Mouse (Mus musculus) spleen, postnatal 4 days (tissue): ENCODE results near the gene Nol10.

Experiments used
- DNase-seq, 2 experiments: peaks; one replicate each; pipeline ENCODE4 v3.0.0; 2022; ENCODE audit warnings: low spot score in 2 of 2

The Nol10 gene

DNA sequence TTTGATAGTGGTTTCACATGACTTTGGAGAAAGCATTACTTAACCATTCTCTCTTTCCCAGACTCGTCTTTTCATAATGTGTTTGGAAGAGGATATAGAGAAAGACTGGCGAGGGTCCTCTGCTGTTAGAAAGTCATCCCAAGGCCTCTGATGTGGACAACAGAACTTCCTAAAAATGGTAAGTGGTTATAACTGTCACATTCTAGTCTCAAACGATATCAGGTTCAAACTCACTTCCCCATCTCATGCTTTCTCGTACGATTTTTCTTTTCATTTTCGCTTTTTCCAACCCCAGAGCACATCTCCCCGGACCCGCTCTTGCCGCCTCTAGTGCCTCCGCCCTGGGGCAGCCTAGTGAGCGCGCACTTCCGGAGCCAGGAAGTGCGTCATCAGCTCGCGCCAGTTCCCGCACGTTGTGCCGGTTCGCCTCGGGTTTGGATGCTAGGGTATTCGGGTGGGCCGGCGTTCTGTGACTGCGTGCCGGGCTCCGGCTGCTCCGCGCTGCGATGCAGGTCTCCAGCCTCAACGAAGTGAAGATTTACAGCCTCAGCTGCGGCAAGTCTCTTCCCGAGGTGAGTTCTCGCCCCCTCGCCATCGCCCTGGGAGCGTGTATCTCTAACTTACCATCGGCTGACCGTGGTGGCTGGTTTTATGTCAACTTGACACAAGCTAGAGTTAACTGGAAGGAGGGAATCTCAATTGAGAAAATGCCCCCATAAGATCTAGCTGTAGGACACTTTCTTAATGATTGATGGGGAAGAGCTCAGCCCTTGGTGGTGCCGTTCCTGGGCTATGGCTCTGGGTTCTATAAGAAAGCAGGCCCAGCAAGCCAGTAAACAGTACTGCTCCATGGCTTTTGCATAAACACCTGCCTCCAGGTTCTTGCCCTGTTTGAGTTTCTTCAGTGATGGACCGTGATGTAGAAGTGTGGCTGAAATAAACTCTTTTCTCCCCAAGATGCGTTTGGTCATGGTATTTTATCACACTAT lies at the start of gene Nol10:
Gene Nol10 (plus strand): TSS at position 411 of the 989 bp plus-strand sequence.
- peak; percentile 80 to 91 for DNase-seq

DNA sequence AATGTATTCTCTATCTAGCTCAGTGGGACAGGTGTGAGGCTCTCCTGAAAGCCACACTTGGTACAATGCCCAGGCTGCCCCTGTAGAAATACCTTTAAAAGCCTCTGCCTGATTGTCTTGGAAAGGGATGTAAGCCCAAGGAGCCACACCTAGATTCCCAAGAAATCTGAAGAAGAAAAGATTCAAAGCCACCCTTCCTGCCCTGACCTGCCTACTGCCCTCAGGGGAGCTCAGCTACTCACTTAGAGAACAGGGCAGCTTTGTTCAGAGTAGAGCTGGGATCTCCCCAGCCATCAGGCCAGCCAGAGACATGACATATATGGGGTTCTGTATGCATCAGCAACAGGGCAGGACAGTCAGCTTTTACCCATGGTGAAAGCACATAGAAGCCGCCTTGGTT lies 48.4 kb upstream of the Nol10 start:
- no peak for DNase-seq

DNA sequence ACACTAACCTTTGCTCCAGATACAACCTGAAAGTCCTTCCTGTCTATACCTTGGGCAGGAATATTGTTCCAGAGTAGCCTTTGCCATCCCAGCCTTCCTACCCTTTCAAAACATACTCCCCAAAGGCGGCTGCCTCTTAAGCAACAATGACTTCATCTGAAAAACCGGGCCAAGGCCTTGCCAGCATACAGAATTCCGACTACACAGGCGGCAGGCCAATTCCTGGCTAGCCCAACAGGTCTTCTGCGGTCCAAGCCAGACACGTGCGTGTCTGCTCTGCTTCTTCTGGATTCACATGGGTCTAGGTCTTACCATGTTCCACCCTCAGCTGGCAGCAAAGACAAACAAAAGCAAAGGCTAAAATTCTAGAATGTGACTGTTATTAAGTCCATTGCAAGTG lies 42.8 kb upstream of the Nol10 start:
- no peak for DNase-seq

DNA sequence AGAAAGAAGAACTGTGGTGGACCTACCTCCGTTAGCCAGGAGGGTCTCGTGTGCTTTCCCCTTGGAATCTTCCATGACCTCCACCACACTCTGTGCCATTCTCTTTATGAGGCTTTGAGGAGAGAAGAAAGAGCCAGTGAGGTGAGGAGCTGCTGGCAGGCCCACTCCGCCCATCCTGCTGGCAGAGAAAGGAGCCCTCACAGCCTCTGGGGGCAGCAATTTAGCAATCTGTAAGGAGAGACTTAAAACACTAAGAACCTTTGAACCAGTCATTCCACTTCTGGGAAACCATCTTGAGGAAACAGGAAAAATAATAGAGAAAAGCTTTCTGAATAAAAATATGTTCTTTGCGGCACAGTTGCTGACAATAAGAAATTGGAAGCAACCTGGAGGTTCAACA lies 40.0 kb upstream of the Nol10 start:
- DNase-seq = no peak

DNA sequence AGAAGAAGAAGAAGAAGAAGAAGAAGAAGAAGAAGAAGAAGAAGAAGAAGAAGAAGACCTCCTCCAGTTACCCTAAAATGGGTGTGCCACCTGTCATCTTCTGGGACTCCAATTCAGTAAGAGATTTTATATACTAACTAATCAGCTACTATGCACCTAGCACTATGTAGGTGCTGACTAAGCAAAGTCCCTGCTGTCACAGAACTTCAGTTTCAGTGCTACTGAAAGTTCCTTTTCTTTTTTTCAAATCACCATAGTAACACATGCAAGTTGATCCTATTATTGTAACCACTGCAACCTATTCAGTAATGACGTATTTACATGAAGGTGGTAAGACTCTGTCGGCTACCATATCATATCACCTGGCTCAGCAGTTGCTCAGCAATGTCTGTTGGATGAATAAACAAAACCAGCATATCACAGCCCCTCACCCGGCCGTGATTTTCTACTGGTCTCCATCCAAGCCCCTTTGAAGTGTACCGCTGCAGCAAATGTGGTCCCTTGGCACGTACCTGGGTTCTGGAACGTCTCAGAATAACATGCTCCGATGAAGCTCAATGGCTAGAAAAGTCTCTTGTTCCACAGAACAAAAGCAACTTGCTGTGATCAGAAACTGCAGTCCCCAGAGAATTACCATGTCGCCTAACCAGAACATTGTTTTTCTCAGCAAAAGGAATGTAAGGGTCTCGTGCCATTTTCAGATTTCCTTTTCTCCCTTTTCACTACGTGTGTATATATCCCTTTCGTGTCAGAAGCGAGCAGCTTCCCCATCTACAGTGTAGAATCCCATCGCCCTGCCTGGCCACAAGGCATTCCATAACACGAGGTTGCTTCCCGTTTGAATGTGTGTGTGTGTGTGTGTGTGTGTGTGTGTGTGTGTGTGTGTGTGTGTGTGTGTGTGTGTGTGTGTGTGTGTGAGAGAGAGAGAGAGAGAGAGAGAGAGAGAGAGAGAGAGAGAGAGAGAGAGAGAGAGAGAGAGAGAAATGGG lies 37.1 kb upstream of the Nol10 start:
- no peak for DNase-seq

DNA sequence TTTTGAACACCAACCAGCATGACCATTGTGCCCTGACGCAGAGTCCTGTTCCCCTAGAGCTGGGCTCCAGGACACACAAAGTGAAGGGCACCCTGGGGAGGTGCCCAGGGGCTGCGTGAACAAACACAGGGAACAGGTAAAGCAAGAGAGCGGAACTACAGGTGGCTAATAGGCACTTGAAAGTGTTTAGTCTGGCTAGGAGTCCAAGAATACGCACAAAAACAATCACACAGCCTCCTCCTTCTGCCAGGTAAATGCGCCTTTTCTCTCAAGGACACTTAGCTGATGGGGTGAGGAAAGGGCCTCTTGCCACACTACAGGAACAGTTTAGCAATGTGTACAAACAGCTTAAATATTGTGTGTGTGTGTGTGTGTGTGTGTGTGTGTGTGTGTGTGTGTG lies 32.2 kb upstream of the Nol10 start:
- no peak for DNase-seq

DNA sequence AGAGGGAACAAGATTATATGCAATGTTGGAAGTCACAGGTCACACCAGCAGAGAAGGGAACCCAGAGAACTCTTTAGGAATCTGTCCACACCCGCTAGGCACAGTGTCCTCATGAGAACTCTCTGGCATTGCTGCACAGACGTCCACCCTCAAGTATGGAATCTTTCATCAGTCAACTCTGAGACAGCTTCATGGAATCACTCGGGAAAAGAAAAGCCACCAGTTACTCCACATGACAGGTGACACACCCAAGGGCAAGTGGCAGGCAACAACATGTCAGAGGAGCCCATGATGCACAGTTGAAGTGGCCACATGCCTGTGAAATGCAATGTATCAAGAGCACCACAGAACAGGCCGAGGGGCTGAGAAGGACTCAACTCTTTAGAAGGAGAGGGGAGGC lies 30.3 kb upstream of the Nol10 start:
- no peak for DNase-seq

DNA sequence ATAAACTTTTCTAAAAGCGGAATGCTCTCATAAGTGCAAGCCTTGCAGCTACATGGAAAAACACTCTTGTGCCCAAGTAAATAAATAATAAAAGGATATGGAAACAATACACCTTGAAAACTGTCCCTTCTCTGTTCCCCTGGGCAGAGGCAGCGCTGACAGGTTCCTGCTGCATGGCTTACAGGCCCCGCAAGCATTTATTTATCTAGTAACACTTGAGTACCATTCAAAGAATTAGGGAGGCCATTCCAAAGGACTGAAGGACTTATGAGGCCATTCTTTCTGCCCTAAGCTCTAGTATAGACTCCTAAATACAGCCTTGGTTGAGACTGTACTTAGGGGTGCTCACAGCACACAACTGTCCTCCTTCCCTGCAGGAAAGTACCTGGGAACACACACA lies 29.8 kb upstream of the Nol10 start:
- no peak for DNase-seq

DNA sequence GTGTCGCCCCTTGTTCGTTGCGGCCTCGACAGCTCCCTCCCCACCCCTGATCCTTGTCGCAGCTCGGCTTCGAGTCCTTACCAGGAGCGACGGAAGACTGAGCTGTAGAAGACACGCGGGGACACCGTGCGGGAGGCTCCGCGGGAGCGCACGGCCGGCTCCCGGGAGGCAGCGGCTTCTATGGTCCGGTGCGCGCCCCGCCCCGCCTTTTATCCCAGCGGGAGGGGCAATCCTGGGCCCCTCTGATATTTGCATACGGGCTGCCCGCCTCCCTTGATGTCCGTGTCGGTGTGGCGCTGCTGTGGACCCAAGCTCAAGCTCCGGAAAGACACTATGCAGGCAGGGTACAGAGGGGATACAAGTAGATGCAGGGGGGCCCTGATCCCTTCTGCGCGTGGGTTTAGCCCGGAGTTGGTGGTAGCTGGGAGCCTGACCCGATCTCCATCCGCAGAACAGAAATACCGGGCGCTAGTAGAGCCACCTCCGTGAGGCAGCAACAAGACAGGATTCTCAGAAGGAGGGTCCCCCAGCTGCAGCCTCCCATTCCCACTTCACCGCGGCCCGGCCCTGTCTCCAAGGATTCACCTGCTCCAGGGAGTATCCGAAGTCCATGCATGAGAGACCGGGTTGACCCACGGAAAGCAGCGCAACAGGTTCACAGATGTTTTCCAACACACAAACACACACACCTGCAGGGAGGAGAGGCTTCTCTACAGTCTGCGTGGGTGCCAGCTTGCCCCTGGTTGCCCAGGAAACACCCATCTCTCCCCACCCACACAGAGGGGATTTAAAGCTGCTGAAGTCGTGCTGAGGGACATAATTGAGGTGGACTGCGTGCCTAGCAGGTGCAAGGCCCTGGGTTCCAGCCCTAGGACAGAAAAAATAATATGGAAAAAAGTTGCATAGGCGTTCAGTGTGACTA lies 23.4 kb upstream of the Nol10 start:
- no peak for DNase-seq

DNA sequence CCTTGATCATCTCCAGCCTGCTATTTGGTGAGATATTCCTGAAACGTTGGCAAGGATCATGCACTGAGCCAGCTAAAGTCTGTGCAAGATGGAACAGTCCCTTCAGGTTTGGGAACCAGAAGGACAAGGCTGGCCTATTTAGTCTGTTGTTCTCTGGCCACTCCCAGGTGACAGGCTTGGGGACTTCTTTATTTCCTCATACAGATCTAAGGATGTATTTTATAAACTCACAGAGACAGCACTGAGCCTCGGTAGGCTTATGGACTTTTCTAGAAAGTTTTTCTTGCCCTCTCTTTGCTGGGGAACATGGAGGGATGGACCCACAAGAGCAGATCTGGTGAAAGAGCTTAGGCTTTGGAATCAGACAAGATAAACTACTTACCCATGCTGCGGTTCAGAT lies 19.0 kb upstream of the Nol10 start, which contains the start of gene Atp6v1c2:
Gene Atp6v1c2 (minus strand): TSS at position 101 of the 400 bp plus-strand sequence.
- DNase-seq = no peak

DNA sequence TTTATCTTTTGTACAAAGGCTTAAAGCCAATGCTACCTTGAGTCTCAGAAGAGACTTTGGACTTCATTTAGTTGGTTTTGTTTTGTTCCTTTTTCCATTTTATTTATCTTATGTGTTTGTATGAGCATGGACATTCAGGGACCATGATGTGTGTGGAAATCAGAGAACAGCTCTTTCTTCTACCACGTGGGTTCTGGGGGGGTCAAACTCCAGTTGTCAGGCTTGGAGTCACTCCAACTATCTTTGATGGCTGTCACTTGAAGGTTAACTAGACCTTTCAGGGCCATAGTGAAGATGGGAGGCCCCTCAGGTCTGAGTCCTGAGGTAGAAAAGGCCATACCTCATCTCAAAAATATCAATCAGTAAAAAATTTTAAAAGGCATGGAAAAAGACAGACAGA lies 14.8 kb upstream of the Nol10 start:
- DNase-seq = no peak

DNA sequence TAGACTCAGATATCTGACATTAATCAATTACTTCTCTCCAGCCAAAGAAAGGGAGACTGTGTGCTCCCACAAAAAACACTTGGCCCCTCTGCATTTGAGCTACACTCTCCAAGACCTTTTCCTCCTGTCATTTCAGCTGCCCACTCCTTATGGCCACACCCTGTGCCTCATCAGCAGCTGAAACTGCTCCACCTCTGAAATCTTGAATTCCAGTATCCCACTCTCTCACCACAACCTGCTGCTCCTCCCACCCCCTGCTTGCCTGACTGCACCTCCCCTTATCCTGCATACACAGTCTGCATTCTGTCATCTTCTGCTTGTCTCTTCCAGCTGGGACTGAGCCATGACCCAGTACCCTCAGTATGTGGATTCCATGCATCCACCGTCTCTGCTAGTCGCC lies 9.9 kb upstream of the Nol10 start:
- no peak for DNase-seq

DNA sequence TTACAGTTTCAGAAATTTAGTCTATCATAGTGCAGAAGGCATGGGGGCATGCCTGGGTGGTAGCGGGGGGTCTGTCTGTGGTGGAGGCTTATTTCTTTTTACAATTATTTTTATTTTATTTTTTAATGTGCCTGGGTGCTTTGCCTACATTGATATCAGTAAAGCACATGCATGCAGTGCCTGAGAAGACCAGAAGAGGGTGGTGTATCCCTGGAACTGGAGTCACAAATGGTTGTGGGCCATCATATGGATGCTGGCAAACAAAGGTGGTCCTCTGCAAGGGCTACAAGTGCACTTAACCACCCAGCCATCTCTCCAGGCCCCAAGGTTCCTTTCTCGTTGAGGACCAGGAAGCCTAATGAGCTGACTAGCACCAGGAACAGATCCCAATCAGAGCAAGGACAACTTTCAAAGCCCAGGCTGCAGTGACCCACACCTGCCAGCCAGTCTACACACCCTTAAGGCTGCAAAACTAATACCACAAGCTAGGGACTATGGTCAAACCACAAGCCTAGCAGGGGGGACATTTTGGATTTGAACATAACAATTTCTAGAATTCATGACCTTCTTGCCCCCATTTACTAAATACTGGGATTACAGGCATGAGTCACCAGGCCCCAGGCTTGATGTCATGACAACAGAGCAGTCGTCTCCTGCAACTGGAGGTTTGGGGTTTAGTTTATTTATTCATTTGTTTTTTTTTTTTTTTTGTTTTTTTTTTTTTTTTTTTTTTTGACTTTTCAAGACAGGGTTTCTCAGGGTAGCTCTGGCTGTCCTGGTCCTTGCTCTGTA lies 8.9 kb upstream of the Nol10 start:
- DNase-seq = no peak

DNA sequence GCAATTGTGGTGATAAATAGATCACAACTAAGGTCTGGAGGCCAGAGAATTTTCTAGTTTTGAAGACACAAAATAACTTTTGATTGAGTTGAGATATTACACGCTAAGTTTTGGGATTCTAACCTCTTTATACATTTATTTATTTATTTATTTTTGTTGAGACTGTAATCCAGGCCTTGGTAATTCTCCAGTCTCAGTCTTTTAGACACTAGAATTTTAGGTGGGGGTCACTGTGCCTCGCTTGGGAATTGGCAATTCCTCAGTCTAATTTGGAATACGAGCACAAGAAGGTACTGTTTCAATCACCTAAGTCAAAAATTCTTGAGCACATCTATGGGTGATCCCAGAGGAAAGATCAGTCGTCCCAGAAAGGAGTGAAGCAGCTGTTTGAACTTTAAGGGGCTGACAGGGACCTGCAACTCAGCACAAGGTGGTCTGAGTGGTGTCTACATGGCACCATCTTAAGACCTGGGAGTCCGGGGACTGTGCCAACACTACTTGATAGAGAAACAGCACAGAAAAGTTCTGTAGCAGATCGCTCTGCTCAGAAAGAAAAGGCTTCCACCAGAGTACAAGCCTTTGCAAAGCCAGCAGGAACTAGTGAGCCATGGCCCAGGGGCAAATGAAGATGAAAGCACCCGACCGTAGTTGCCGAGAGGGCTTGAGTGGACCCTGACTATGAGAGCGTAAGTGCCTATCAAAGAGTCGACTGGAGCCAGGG lies 771 bp upstream of the Nol10 start:
- no peak for DNase-seq

DNA sequence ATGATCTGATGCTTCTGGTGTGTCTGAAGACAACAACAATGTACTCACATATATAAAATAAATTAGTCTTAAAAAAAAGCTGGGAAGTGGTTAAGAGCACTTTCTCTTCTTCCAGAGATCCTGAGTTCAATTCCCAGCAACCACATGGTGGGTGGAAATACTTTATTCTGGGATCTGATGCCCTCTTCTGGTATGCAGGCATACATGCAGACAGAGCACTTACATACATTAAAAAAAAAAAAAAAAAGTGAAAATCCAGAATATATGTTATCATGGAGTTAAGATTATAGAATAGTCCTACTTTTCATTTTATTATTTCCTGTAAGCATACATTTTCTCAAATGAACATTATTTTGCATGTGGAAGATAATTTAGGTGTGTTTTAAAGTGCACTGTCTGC lies 1.8 kb downstream of the Nol10 start:
- no peak for DNase-seq

DNA sequence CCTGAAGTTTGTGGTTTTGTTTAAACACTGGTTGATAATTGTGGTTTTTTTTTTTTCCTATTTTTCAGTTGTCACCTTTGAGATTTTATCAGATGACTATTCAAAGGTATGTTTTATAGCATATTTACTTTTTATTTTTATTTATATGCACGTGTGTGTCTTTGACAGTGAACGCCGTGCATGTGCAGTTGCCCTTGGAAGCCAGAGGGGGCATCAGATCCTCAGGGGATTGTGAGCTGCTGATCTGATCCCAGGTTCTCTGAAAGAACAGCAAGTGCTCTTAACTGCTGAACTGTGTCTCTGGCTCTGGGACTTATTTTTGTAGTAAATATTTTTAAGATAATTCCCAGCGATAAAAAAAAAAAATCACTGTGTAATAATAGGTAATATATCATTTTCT lies 8.6 kb downstream of the Nol10 start:
- no peak for DNase-seq

DNA sequence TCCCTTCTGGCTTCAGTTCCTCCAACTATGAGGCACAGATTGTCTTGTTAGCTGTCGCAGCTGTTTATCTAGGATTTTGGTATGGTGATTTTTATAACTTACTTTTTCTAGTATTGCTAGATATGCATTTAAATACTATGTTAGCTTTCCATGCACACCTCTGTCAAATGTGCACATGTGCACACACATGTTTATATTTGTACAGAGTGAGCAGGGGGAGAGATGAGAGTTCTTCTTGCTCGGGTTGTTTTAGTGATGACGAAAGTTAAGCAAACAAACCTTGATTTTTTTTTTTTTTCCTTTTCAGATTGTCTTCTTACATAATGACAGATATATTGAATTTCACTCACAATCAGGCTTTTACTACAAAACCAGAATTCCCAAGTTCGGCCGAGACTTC lies 9.5 kb downstream of the Nol10 start:
- DNase-seq = no peak

DNA sequence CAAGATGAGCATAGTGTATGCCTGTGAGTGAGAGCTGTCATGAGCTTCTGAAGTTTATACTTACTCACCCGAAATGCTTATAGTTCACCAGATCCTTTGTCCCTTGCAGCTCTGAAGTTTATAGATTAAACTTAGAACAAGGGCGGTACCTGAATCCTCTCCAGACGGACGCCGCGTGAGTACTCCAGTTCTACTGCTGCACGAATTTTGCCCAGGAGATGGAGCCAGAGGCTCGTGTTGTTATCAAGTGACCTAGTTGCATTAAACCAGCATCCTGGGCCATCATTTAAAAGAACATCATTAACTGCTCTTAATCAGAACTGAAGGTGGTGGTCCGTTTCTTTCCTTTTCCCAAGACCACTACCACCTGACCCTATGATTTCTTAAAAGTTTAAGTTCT lies 10.7 kb downstream of the Nol10 start:
- no peak for DNase-seq

DNA sequence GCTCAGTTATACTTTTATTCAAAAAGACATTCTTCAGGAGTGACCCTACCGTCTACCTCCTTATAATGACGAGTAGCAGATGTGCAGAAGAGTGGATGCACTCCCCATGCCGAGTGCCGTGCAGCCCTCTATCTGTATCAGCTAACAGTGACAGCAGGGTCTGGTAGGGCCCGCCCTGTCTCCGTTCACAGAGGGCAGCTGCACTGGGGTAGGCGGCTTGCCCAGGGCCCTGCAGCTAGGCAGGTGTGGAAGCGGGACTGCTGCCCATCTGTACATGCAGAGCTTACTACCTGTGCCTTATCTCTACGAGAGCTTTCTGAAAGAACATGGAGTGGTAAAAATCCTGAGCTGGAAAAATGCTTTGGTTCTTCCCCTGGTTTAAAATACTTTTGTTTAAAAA lies 11.8 kb downstream of the Nol10 start:
- DNase-seq = no peak

DNA sequence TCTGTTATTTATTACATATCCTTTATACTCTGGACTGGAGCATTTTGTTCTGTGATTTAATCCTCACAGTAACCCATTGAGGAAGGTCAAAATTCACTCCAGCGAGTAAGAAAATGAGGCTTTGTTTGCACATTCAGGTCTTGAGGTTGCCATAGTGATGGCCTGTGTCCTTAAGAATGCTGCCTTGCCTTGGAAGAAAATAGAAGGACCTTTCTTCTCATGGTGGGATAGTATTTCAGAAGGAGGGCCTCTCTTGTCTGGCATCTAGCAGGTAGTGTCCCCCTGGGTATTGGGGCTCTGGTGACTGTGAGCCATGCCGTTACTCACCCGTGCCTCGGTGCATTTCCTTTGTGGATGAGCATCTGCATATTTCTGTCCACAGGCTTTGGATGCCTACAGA lies 12.4 kb downstream of the Nol10 start:
- no peak for DNase-seq
